Mouse (Mus musculus) stomach, postnatal 0 days (tissue): Measurements from ENCODE around the gene Zc2hc1b. TPM values are rescaled to one million over a fixed set of nuclear protein-coding genes. Genes with fewer than 3 reads are reported as not detected.
A peak's percentile ranks its signal among the peaks of the same experiment; 100 is the strongest.

Experiments
- ATAC-seq: fragments of 200-750 bp; cut with Nextera tagmentation; 2 replicates; pipeline ENCODE4 v1.8.0; 2017; ENCODE audit not compliant: low FRiP score, low TSS enrichment
- DNase-seq: peaks from one replicate; pipeline ENCODE4 v3.0.0-alpha.2; 2016; ENCODE audit warnings: low spot score
- H3K27ac ChIP-seq: fragments of 300-500 bp; sonication (generic); replicated peaks from 2 replicates; pipeline ENCODE4 v1.5.1; 2014; ENCODE audit warnings: mild to moderate bottlenecking, control low read depth
- H3K27me3 ChIP-seq: fragments of 300-500 bp; sonication (generic); 2 replicates; pipeline ENCODE4 v1.6.1; 2014; ENCODE audit warnings: low read length; ENCODE audit not compliant: control insufficient read depth, insufficient read depth
- H3K36me3 ChIP-seq: fragments of 300-500 bp; sonication (generic); 2 replicates; pipeline ENCODE4 v1.6.1; 2014; ENCODE audit warnings: low read length, mixed read lengths; ENCODE audit not compliant: control insufficient read depth, insufficient read depth
- H3K4me1 ChIP-seq: fragments of 300-500 bp; sonication (generic); replicated peaks from 2 replicates; pipeline ENCODE4 v1.6.1; 2014; ENCODE audit warnings: antibody characterized with exemption; ENCODE audit not compliant: control insufficient read depth, insufficient read depth
- H3K4me2 ChIP-seq: fragments of 300-500 bp; sonication (generic); replicated peaks from 2 replicates; pipeline ENCODE4 v1.6.1; 2014; ENCODE audit warnings: low read depth, mild to moderate bottlenecking, control low read depth, moderate library complexity
- H3K4me3 ChIP-seq: fragments of 300-500 bp; sonication (generic); 2 replicates; pipeline ENCODE4 v1.5.1; 2014; ENCODE audit warnings: low read depth, low read length, control low read depth
- H3K9ac ChIP-seq: fragments of 300-500 bp; sonication (generic); 2 replicates; pipeline ENCODE4 v1.6.1; 2014; ENCODE audit warnings: mild to moderate bottlenecking, low read length, control low read depth, mixed read lengths
- H3K9me3 ChIP-seq: fragments of 300-500 bp; sonication (generic); 2 replicates; pipeline ENCODE4 v1.6.1; 2016; ENCODE audit warnings: low read length; ENCODE audit not compliant: control insufficient read depth
- CTCF ChIP-seq: IDR thresholded peaks from 2 replicates; pipeline ENCODE4 v1.5.1; 2016; ENCODE audit warnings: antibody characterized with exemption, low read depth, mild to moderate bottlenecking, moderate library complexity
- EP300 ChIP-seq: optimal IDR thresholded peaks from 2 replicates; pipeline ENCODE3; 2016; ENCODE audit warnings: antibody characterized with exemption
- WGBS: fragments of 180-500 bp; shearing (Covaris S2); extraction: QIAGEN DNeasy Blood & Tissue Kit; methylation state at CpG from one replicate; pipeline ENCODE4 v1.1.7; 2014; 5-methylcytosine and 5-hydroxymethylcytosine counted together
- polyA plus RNA-seq: library from polyadenylated mRNA; unstranded; fragments of >200 nt; fragmentation: Nextera tagmentation; extraction: Ambion mirVana; gene quantifications from 2 replicates; pipeline ENCODE4 v1.2.1, GENCODE M21; 2015

Gene Zc2hc1b
- polyA plus RNA-seq, 1 experiment from 2014 or later, result not detected

DNA sequence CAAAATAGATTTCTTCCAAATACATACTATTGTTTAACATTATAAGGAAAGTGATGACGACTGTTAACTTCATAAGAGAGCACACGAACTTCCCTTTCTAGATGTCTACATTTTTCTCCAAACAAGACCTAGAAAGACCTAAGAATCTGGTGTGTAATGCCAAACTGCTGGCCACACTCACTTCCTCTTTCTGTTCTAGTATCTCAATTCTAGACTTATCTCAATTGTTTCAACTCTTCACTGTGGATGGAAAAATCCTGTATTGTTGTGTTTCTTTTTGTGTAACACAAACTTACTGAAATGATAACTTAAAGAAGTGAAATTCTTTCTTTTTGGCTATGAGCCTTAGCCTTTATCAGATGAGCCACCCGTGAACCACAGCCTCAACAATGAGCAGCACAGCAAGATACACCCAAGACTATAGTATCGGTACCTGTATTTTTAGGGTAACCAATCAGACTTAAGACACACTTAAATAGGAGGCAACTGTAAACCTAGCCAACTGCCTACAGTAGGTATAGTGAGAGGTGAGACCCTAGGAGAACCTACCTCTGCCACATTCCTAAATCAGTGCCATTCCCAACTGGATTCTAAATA, 6.4 kb upstream of the Zc2hc1b start:
- TF ChIP-seq EP300, result no peak
- no peak for TF ChIP-seq CTCF
- no peak overlapping the region for H3K4me3 ChIP-seq
- H3K9me3 ChIP-seq, result no peaks in the 10 kb centered on the region
- no peak overlapping the region for H3K27ac ChIP-seq
- no peak overlapping the region for H3K9ac ChIP-seq
- no peak overlapping the region for H3K4me2 ChIP-seq
- DNase-seq, result no peak
- no peaks in the 10 kb centered on the region for H3K27me3 ChIP-seq
- WGBS, result 79% methylated on average over 4 of the region's 4 CpGs
- H3K4me1 ChIP-seq, result no peaks in the 10 kb centered on the region
- peaks cover 24% of the 10 kb centered on the region for H3K36me3 ChIP-seq
- ATAC-seq, result no peak

DNA sequence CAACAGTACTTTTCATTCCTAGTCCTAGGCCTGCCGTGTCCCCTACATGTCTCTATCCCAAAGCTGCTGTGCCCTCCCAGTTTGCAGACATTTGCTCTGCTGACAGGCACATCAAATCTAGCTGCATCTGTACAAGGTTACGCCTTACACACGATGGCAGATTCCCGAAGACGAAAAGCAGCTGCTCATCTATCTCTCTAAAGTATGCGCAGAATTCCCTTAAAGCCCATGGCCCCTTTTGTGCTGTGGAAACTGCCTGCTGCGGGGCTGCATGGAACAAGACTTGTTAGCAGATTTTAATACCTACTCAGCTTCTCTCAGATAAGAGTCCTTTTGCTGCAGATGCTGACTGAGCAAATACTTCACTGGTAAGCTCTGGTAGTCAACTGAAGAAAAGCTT, 2.4 kb upstream of the Zc2hc1b start:
- peaks cover 16% of the 10 kb centered on the region for H3K36me3 ChIP-seq
- no peaks in the 10 kb centered on the region for H3K27me3 ChIP-seq
- WGBS, result 71% methylated on average over 7 of the region's 7 CpGs
- no peak overlapping the region for H3K27ac ChIP-seq
- no peaks in the 10 kb centered on the region for H3K4me1 ChIP-seq
- ATAC-seq (no peak), DNase-seq (peak; percentile 11)
- H3K4me2 ChIP-seq, result no peak overlapping the region
- no peak overlapping the region for H3K9ac ChIP-seq
- H3K4me3 ChIP-seq, result no peak overlapping the region
- no peaks in the 10 kb centered on the region for H3K9me3 ChIP-seq
- TF ChIP-seq EP300 (no peak), CTCF (no peak)

DNA sequence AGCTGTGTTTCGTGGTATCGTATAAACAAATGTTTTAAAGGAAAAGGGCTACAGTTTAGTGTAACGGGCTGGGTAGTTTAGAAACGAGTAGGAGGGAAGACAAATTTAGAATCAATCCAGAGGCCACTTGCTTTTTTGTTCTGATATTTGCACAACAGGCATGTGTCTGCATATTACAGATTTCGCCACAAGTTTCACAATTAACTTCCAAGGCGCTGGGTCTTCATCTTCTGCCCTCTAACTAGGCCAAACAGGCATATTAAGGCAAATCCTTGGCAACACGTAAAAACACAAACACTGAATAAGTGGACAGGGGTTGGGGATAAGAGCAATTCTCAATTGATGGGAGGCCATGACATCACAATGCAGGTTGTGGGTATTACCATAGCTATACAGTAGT, 2.0 kb downstream of the Zc2hc1b start:
- Histone ChIP-seq H3K4me1 (0 out of 2 replicates have a peak, but pooled peaks cover 6% of the 10 kb centered on the region), H3K36me3 (peaks cover 8% of the 10 kb centered on the region), H3K4me3 (no peak overlapping the region), H3K4me2 (no peak overlapping the region), H3K9me3 (no peaks in the 10 kb centered on the region), H3K9ac (no peak overlapping the region), H3K27me3 (no peaks in the 10 kb centered on the region), H3K27ac (no peak overlapping the region)
- no peak for DNase-seq
- TF ChIP-seq CTCF (no peak), EP300 (no peak)
- ATAC-seq, result no peak
- 71% methylated on average over 7 of the region's 7 CpGs for WGBS

DNA sequence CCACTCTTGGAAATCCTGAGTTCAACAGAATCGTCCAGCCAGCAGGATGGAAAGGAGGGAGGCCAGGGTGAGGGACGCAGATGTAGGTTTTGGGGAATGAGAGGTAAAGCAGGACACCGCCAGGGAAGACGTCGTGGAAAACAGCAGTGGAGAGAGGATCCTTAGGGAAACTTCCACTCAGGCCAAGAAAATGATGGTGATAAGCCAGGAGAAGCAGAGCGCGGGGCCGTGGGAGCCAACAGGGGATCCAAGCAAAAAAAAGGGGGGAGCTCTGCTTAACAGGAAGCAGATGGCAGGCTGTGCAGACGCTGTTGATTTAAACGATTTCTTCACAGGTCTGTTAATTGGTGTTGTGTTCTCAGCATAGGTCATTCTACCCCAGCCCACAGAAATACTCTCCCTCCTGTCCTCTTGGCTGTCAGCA, 5.0 kb downstream of the Zc2hc1b start:
- no peak overlapping the region for H3K4me3 ChIP-seq
- no peak overlapping the region for H3K4me2 ChIP-seq
- 0 out of 2 replicates have a peak, but pooled peaks cover 6% of the 10 kb centered on the region for H3K4me1 ChIP-seq
- no peaks in the 10 kb centered on the region for H3K36me3 ChIP-seq
- TF ChIP-seq EP300 (no peak), CTCF (no peak)
- peak overlapping the region; percentile 46; the same call in 1 of the 2 replicates for H3K27ac ChIP-seq
- no peak overlapping the region for H3K9ac ChIP-seq
- DNase-seq, result peak; percentile 26
- H3K9me3 ChIP-seq, result no peaks in the 10 kb centered on the region
- ATAC-seq, result peak; percentile 69; the same call in 1 of the 2 replicates
- 38% methylated on average over 10 of the region's 10 CpGs for WGBS
- no peaks in the 10 kb centered on the region for H3K27me3 ChIP-seq

DNA sequence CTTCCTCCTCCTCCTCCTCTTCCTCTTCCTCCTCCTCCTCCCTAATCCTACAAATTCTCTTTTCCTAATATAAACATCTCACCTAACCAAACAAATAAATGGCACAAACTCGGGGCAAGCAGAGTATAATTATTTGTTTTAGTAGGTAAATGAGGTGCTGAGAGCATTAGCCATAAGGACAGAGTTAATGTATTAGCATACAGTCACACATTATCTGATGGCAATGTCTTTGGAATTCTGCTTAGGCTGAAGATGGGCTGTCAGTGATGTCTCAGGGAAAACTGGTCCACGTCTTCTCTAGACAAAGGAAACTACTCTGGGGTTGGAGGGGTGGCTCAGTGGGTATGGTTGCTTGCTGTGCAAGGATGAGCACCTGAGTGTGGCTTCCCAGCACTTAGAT, 6.4 kb downstream of the Zc2hc1b start:
- TF ChIP-seq CTCF, result no peak
- no peak for TF ChIP-seq EP300
- 47% methylated on average over 2 of the region's 2 CpGs for WGBS
- 0 out of 2 replicates have a peak, but pooled peaks cover 6% of the 10 kb centered on the region for H3K4me1 ChIP-seq
- DNase-seq (no peak), ATAC-seq (no peak)
- no peak overlapping the region; the same call in 1 of the 2 replicates for H3K27ac ChIP-seq
- H3K36me3 ChIP-seq, result no peaks in the 10 kb centered on the region
- H3K4me2 ChIP-seq, result no peak overlapping the region
- no peak overlapping the region for H3K4me3 ChIP-seq
- no peak overlapping the region for H3K9ac ChIP-seq
- H3K27me3 ChIP-seq, result no peaks in the 10 kb centered on the region
- no peaks in the 10 kb centered on the region for H3K9me3 ChIP-seq

DNA sequence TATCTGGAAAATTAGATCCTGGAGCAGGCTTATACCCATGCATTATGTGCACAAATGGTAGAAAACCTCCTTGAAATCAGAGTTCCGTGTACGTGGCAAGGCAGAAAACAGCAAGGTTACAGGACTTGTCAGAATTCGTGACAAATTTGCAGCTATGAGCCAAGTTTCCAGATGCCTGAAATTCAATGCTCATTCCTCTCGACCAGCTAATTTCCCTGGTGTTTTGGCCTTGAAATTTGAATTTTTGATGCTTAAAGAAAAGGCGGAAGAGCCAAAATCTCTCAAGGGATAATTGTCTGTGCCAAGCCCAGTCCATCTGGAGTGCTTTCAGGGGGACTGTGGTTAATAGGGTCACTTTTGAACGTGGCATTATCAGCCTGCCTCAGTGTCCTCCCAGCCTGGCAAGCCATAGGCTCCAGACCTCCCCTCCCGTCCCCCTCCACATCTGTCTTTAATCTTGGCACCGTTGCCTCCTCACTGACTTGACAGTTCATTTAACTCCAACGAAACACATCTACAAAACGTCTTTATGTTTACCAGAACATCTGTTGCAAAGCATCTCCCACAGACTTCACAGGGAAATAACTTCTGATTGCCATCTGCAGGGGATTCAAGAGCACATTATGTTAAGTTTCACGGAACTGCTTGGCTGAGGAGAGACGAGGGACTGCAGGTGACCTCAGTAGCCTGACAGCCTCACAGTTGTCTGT, 6.9 kb downstream of the Zc2hc1b start:
- TF ChIP-seq CTCF, result no peak
- TF ChIP-seq EP300, result peak; percentile 25
- Histone ChIP-seq H3K9ac (no peak overlapping the region), H3K27me3 (no peaks in the 10 kb centered on the region), H3K9me3 (no peaks in the 10 kb centered on the region), H3K4me1 (0 out of 2 replicates have a peak, but pooled peaks cover 6% of the 10 kb centered on the region), H3K36me3 (no peaks in the 10 kb centered on the region), H3K27ac (peak overlapping the region; percentile 59), H3K4me2 (no peak overlapping the region), H3K4me3 (no peak overlapping the region)
- ATAC-seq, result no peak
- WGBS, result 34% methylated on average over 12 of the region's 12 CpGs
- DNase-seq, result no peak
